Mouse (Mus musculus) testis, adult 2 months (tissue): ENCODE results near the gene Pea15a.

Source experiments
- CTCF ChIP-seq: fragments of 200-500 bp; IDR thresholded peaks from 2 replicates; pipeline ENCODE4 v1.5.1; 2012; ENCODE audit warnings: low read depth, mild to moderate bottlenecking, inconsistent platforms, low read length, moderate library complexity; ENCODE audit not compliant: control insufficient read depth, insufficient read depth, insufficient replicate concordance
- POLR2A ChIP-seq: fragments of 200-500 bp; IDR thresholded peaks from 2 replicates; pipeline ENCODE4 v1.6.1; 2012; ENCODE audit warnings: low read depth, mild to moderate bottlenecking, inconsistent platforms, low read length, moderate library complexity; ENCODE audit not compliant: control insufficient read depth

GRCm38 (mm10) chr1:172194435-172194834, 12.2 kb downstream of the Pea15a start:
- TF ChIP-seq POLR2A (no peak), CTCF (no peak)
